Mouse (Mus musculus): Measurements from ENCODE around the gene Traf7.

- peak; percentile 69; the same call in 1 of the 2 replicates for TF ChIP-seq CTCF (IDR thresholded peaks at IDR 0.05; ENCODE audit: extremely low read depth, insufficient read length, insufficient replicate concordance, low read depth, low read length)
- TF ChIP-seq POLR2A (IDR thresholded peaks at IDR 0.05; ENCODE audit: low read depth, low read length) = no peak
Observed at GRCm38 (mm10) chr17:24513609-24514008, 14.1 kb downstream of the Traf7 start.
